Mouse (Mus musculus) small intestine, adult 2 months (tissue): ENCODE measurements around the gene Slc17a2. TPM values are rescaled to one million over a fixed set of nuclear protein-coding genes. Genes with fewer than 3 reads are reported as not detected.
"Not testable (repeated sequence)": the region's sequence is repeated elsewhere in the genome, so short reads cannot be mapped to it uniquely, and the experiment has no call there.

Experiments
- H3K27ac ChIP-seq: fragments of 200-500 bp; 2 replicates; pipeline ENCODE4 v1.5.1; 2012; ENCODE audit warnings: low read depth, low read length, control low read depth, inconsistent platforms; ENCODE audit not compliant: insufficient read depth
- H3K27me3 ChIP-seq: fragments of 200-500 bp; 2 replicates; pipeline ENCODE4 v1.6.1; 2012; ENCODE audit warnings: mild to moderate bottlenecking, moderate library complexity, low read length, inconsistent platforms; ENCODE audit not compliant: control insufficient read depth, insufficient read depth
- H3K36me3 ChIP-seq: fragments of 200-500 bp; 2 replicates; pipeline ENCODE4 v1.6.1; 2012; ENCODE audit warnings: mild to moderate bottlenecking, low read length, control low read depth, inconsistent platforms; ENCODE audit not compliant: control insufficient read depth, insufficient read depth
- H3K4me1 ChIP-seq: fragments of 200-500 bp; 2 replicates; pipeline ENCODE4 v1.6.1; 2012; ENCODE audit warnings: low read length, inconsistent platforms, mixed read lengths; ENCODE audit not compliant: control insufficient read depth, insufficient read depth, insufficient read length
- H3K4me3 ChIP-seq: fragments of 200-500 bp; 2 replicates; pipeline ENCODE4 v1.5.1; 2012; ENCODE audit warnings: low read depth, mild to moderate bottlenecking, control low read depth, inconsistent platforms, low read length, moderate library complexity
- CTCF ChIP-seq: fragments of 200-500 bp; IDR thresholded peaks from 2 replicates; pipeline ENCODE4 v1.5.1; 2012; ENCODE audit warnings: low read depth, mild to moderate bottlenecking, control low read depth, inconsistent platforms, low read length, moderate library complexity, mixed read lengths; ENCODE audit not compliant: insufficient replicate concordance, insufficient read length; ENCODE audit errors: extremely low read depth
- POLR2A ChIP-seq: fragments of 200-500 bp; IDR thresholded peaks from 2 replicates; pipeline ENCODE4 v1.6.1; 2012; ENCODE audit warnings: low read depth, mild to moderate bottlenecking, control low read depth, inconsistent platforms, low read length, moderate library complexity
- WGBS: fragments of 180-500 bp; shearing (Covaris S2); methylation state at CpG from one replicate; pipeline ENCODE4 v1.1.7; 2018; 5-methylcytosine and 5-hydroxymethylcytosine counted together
- polyA plus RNA-seq: library from polyadenylated mRNA; depleted of rRNA; stranded (reverse); fragments of >200 nt; gene quantifications from 2 replicates; pipeline ENCODE4 v1.2.3, GENCODE M21; 2012

Slc17a2 gene
- polyA plus RNA-seq, 1 experiment: not detected

GRCm38 (mm10) chr13:23760972-23761864, 45.6 kb upstream of the Slc17a2 start, which contains the start of gene Hist1h4a:
Hist1h4a (minus strand) TSS chr13:23761230.
- Histone ChIP-seq H3K27ac (peak within 1 kb of the TSS; percentile 90), H3K4me3 (peak within 1 kb of the TSS; percentile 71), H3K36me3 (no peaks in the 10 kb centered on the region), H3K4me1 (peaks cover 14% of the 10 kb centered on the region), H3K27me3 (no peaks in the 10 kb centered on the region)
- peak; percentile 44 for TF ChIP-seq POLR2A
- no peak for TF ChIP-seq CTCF
- WGBS: under 1% methylated on average over 70 of the region's 72 CpGs

GRCm38 (mm10) chr13:23761871-23762821, 44.6 kb upstream of the Slc17a2 start, which contains the start of gene Hist1h3a:
Hist1h3a (minus strand) TSS chr13:23762386.
- TF ChIP-seq POLR2A: peak; percentile 55; the same call in 1 of the 2 replicates
- under 1% methylated on average over 29 of the region's 52 CpGs for WGBS
- H3K27me3 ChIP-seq, H3K36me3 ChIP-seq: not testable (repeated sequence)
- Histone ChIP-seq H3K4me3 (peak within 1 kb of the TSS; percentile 71), H3K27ac (peak within 1 kb of the TSS; percentile 90), H3K4me1 (peaks cover 18% of the 10 kb centered on the region)

- Histone ChIP-seq H3K27me3 (no peaks in the 10 kb centered on the region), H3K4me1 (peaks cover 16% of the 10 kb centered on the region), H3K4me3 (peak overlapping the region; percentile 71), H3K36me3 (no peaks in the 10 kb centered on the region), H3K27ac (peak overlapping the region; percentile 82)
- 1% methylated on average over 10 of the region's 10 CpGs for WGBS
- TF ChIP-seq CTCF: no peak
- TF ChIP-seq POLR2A: no peak
These were observed 43.6 kb upstream of the Slc17a2 start for GRCm38 (mm10) chr13:23763242-23763585.

GRCm38 (mm10) chr13:23763586-23764323, 43.0 kb upstream of the Slc17a2 start, which contains the start of gene Hist1h1a:
Hist1h1a (plus strand) TSS chr13:23763666.
- 6% methylated on average over 34 of the region's 34 CpGs for WGBS
- Histone ChIP-seq H3K4me1 (peaks cover 16% of the 10 kb centered on the region), H3K27ac (peak within 1 kb of the TSS; percentile 82), H3K27me3 (no peaks in the 10 kb centered on the region), H3K4me3 (peak within 1 kb of the TSS; percentile 71), H3K36me3 (no peaks in the 10 kb centered on the region)
- TF ChIP-seq CTCF (no peak; the same call in 1 of the 2 replicates), POLR2A (peak; percentile 81)

GRCm38 (mm10) chr13:23764324-23765171, 42.2 kb upstream of the Slc17a2 start:
- Histone ChIP-seq H3K4me1 (peaks cover 16% of the 10 kb centered on the region), H3K4me3 (peak overlapping the region; percentile 71), H3K36me3 (no peaks in the 10 kb centered on the region), H3K27ac (no peak overlapping the region), H3K27me3 (no peaks in the 10 kb centered on the region)
- WGBS: 55% methylated on average over 12 of the region's 12 CpGs
- TF ChIP-seq CTCF (no peak), POLR2A (no peak)

GRCm38 (mm10) chr13:23765172-23765513, 41.6 kb upstream of the Slc17a2 start:
- TF ChIP-seq CTCF: no peak
- no peak for TF ChIP-seq POLR2A
- H3K27ac ChIP-seq: no peak overlapping the region
- peaks cover 12% of the 10 kb centered on the region for H3K4me1 ChIP-seq
- no peak overlapping the region for H3K4me3 ChIP-seq
- H3K27me3 ChIP-seq: no peaks in the 10 kb centered on the region
- H3K36me3 ChIP-seq: no peaks in the 10 kb centered on the region
- 74% methylated on average over 1 of the region's 1 CpGs for WGBS
